Mouse (Mus musculus) heart, postnatal 14 days (tissue): ENCODE results near the gene Daam2. TPM values are rescaled to one million over a fixed set of nuclear protein-coding genes. Genes with fewer than 3 reads are reported as not detected.
A peak's percentile ranks its signal among the peaks of the same experiment; 100 is the strongest.
"Not testable (repeated sequence)": the region's sequence is repeated elsewhere in the genome, so short reads cannot be mapped to it uniquely, and the experiment has no call there.

ENCODE experiments used
- DNase-seq, 2 experiments: peaks; one replicate each; pipeline ENCODE4 v3.0.0; 2021 to 2022
- intact Hi-C: fragments of 180-260 bp; cut with DNase I; formaldehyde crosslinking; loops from one replicate; pipeline ENCODE4 v1.15.1; 2025
- total RNA-seq, 2 experiments: library from RNA; stranded (reverse); gene quantifications; 2 replicates each; pipeline ENCODE4 v1.2.3; 2021

Gene Daam2
- total RNA-seq, 2 experiments from 2014 or later = 10.6 to 13.0 TPM

DNA sequence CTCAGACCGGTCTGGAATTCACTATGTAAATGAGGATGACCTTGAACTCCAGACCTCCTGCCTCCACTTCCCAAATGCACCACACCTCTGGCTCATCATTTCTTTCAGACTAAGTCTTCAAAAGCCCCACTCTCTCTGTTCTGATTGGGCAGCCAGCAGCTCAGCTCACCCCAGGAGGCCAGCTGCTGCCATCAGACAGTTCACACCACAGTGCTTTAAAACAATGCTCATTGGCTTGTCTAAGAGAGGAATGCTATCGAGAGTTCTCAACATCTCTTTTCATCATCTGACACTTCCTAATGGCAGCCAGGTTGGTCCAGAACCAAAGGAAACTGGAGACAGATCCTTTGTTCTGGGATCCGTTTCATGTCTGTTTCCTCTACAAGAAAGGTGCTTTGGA, 66.0 kb downstream of the Daam2 start:
- DNase-seq = no peak
- intact Hi-C loops = no loop called here

DNA sequence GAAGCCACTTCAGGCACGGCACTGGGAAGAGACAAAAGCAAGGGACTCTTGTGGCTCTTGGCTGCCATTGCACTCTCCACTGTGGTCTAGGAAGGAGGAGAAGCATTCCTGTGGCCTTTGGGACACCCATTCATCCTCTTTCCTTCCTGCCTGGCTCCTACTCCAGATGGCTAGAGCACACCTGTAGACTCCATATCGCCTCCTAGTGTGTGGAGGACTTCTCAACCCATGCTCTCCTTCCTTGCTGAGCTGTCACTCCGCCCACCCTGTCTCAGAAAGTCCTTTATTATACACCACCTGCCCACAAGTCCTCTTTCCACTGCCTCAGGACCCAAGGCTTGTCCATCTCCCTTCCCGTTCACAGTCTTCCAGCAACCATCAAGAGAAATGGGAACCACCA, 70.9 kb downstream of the Daam2 start:
- no peak for DNase-seq
- intact Hi-C loops = no loop called here

DNA sequence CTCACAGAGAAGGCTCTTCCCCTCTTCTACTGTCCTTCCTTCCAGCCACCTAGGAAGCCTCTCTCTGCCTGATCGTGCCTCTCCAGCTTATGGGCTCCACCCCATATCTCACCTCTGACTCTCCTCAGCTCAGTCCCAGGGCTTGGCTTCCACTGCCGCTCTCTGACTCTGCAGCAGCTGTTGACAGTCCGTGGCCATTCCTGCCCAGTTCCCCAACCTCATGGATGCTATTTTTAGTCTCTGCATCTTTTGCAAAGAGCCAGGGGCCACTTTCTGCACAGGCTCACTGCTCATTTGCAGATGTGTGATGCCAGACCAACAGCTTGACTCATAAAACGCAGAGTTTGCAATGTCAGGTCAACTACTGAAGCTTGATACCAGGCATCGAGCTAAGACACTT, 75.0 kb downstream of the Daam2 start:
- DNase-seq = peak; percentile 40 to 57
- intact Hi-C loops = no loop called here

DNA sequence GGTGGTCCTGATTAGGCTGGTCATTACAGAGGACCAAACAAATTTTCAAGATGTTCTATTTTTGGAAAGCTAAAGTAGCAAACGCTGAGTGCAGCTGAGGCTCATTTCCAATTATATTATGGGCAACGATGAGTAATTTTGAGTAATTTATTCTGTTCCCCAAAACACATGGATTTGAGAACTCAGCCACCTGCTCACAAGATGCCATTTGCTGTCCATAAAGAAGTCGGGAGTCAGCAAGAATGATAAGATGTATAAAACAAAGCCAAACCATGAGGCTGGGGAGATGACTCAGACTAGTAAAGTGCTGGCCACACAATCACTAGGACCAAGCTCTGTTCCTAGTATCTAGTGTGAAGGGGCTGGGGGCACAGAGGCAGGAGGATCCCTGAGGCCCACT, 79.7 kb downstream of the Daam2 start:
- intact Hi-C loops = no loop called here
- DNase-seq = no peak

DNA sequence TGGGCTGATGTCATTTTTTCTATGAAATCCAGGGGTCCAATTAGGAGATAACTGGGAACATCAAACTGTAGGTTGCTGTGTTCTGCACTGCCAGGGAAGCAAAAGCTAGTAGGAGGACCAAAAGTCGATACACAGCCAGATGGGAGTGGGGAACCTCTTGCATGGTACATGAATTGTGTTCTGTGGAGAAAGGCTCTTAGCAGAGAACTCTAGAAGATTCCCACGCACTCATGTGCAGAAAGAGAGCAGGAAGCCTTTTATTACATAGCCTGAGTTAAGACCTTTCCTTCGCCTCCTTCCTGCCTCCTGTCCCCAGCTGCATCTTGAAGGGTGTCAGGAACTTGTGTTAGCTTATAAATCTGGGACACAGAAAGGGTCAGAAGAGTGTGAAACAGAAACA, 82.3 kb downstream of the Daam2 start:
- DNase-seq = no peak
- intact Hi-C loops = no loop called here

DNA sequence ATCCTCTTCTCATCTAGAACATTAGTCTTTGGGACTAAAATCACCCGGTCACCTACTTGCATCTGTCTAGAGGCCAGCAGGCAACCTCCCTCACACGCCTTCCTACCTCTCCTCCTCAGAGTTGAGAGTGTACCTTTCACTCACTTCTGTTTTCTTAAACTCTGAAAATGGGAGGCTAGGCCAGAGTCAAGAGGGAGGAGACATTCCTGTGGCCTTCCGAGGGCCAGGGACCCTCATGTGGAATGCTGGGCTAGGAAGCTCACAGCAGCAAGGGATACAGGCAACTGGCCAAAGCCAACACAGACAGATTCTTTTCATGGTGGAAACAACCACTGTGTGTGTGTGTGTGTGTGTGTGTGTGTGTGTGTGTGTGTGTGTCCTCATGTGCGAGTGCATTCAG, 86.8 kb downstream of the Daam2 start:
- intact Hi-C loops = no loop called here
- peak in 1 of 2 experiments; percentile 21 for DNase-seq

DNA sequence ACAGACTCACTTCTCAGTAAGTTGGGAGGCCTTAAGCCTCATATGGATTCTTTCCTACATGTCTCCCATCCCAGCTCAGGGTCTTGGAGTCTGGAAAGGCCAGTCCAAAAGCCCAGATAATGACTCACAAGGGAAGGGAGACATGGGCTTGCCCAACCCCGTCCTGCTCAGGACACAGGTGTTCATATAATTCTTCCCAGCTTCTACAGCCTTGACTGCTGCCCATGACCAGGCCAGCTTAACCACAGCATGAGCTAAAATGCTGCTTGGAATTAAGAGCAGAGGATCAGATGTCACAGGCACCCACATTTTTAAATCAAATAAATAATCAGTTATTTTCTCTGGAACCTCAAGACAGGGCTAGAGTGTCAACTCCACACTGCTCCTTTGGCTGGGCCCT, 89.0 kb downstream of the Daam2 start:
- intact Hi-C loops = no loop called here
- no peak for DNase-seq

DNA sequence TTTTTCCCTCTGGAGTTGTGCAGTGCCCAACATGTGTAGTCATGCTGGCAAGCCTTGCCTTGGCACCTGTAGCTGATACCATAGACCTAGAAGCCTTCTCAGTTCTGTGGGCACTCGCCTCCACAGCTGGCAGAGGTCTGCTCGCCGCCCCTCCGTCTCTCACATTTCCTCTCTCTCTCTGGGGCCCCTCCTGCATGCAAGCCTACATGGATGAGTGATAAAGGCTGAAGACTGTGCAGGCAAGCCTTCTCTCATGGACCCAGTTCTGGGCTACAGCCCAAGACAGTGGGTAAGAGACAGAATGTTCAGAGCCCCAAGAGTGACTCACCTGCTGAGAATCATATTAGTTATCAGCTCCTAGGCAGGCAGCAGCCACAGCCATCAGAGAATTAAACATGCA, 90.1 kb downstream of the Daam2 start:
- DNase-seq = no peak
- intact Hi-C loops = loop anchor here (5.0 kb wide), 1 partner anchor 43 kb away; no protein-coding TSS in a partner anchor

DNA sequence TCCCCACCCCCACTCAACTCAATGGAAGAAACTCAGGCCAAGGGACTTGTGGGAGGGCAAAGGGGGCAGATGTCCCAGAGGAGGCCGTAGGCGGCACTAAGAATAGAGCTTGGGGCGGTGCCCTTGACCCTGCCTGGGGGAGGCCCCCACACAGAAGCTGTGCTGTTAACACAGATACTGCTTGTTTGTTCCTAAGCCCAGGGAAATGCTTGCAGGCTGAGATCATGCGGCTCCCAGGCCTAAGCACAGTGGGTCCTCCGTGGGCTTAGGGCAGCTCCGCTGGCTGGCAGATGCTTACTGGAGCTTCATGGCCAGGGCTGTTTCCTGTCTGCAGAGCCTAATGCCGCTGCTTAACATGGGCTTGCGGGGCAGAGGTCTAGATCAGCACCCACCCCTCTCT, 91.5 kb downstream of the Daam2 start:
- peak; percentile 28 to 41 for DNase-seq

DNA sequence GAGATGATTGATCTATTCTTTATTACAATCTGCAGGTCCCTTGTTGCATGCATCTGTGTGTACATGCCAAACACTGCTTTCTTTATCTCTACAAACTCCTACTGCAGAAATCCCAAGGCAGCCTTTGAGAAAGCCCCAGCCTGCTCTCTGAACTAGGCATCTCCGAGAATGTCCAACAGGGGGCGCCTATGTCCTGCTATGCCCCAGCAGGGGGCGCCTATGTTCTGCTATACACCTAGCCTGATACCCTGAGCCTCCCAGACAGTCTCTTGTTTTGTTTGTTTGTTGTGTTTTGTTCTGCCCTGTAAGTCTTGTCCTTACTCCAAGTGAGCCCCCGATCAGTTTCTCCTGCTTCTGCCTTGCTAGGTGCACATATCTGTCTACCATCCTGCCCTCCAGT, 95.9 kb downstream of the Daam2 start:
- peak; percentile 77 to 90 for DNase-seq
- intact Hi-C loops = loop anchor here (1.0 to 5.0 kb wide), 3 partner anchors 94 to 431 kb away; partner anchors contain the start of gene Daam2

More for the DNA sequence above, 91.5 kb downstream of the Daam2 start:
- intact Hi-C loops = loop anchor here (5.0 kb wide), 1 partner anchor 45 kb away; no protein-coding TSS in a partner anchor

DNA sequence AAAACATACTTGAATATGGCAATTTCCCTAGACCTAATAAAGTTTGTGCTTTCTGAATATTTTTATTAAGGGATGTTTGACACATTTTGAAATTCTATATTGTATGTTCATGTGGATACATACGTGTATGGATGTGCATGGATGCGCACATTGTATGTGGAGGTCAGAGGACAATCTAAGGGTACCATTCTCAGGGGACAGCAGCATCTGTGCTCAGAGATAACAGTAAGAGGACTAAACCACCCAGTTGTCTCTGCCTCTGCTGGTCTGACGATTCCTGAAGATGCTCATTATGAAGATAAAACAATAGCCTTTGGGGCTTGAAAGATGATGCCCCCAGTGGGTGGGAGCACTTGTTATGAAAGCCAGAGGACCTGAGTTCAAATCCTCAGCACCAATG, 99.3 kb downstream of the Daam2 start:
- intact Hi-C loops = loop anchor here (5.0 kb wide), 1 partner anchor 97 kb away; the partner anchor contains the start of gene Daam2

DNA sequence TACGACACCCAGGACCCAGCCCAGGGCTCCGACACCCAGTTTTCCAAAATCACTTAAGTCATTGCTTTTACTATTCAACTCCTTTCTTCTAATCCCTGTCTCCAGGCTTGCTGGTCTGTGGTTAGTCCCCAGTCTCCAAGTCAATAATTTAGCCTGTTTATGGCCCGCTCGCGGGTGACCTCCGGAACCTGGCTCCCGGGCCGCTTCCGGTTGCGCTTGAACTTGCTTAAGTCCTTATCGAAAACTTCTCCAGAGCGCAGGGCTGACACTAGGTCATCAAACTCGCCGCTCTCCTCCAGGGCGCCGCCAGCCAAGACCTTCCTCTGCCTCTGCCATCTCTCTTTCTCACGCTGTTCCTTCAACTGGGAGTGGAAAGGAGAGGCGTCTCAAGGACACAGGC, 105.8 kb downstream of the Daam2 start:
- intact Hi-C loops = no loop called here
- no peak for DNase-seq

More for the DNA sequence above, 99.3 kb downstream of the Daam2 start:
- no peak for DNase-seq

DNA sequence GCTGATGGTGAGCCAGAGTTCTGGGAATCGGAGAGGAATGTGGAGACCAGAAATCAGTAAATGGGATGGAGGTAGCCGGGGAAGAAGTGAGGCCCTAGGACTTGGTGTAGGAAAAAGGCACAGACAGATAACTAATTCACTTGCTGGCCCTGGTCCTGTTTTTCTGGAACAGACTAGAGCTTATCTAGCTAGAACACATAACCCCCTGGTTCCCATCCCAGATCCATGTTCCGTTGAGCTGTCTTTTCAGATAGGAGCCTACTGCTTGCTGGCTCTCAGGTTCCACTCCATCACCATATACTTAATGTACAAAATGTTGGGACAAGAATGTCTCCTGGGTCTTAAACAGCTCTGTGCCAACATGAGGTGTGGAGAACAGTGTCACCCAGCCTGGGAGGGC, 106.3 kb downstream of the Daam2 start:
- intact Hi-C loops = loop anchor here (2.0 kb wide), 1 partner anchor 23 kb away; no protein-coding TSS in a partner anchor
- DNase-seq = no peak

DNA sequence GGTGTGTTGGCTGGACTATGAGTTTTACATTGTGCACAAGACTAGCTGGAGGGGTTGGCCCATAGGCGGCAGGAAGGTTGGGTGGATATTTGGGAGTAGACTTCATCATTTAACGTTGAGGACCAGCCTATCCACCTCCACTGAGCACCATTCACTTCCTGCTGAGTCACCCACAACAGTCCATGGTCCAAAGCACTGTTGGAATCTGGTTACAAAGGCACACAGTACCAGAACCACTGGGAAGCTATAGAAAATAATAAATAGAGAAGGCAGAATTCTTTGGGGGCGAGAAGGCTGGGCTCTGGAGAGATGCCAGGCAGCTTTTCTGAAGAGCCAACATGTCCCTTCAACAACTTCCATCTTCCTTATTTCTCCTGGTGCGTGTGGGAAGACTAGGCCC, 107.8 kb downstream of the Daam2 start:
- intact Hi-C loops = loop anchor here (2.0 kb wide), 1 partner anchor 22 kb away; no protein-coding TSS in a partner anchor
- no peak for DNase-seq

DNA sequence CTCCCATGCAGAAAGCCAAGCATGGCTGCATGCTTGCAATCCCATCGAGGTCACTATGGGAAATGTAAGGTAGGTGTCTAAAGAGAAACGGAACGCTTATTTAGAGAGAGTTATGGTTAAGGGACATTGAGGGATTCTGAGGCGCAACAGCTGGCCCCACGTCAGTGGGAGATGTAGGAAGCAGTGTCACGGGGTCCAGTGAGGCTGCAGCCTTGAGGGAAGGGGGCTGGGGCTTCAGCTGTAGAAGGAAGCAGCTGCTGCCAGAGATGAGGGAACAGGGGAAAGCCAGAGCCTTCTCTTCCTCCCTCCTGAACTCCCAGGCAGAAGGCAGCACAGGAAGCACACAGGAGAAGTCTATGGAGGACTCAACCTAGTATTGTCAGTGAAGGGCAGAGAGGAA, 113.2 kb downstream of the Daam2 start:
- no peak for DNase-seq
- intact Hi-C loops = no loop called here

DNA sequence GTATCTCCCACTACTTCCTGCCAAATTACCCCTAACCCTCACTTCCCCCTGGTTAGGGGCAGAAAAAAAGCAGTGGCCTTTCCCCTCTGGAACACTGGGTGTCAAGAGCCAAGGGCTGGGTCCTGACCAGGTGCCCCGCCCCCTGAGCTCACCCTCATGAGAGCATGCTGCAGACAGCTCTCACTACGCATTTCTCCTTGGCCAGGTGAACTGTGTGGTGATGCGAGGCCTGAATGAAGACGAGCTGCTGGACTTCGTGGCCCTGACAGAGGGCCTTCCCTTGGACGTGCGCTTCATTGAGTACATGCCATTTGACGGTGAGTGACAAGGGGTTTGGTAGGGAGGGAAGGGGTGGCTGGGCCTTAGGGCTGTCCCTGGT, 114.9 kb downstream of the Daam2 start:
- intact Hi-C loops = no loop called here

DNA sequence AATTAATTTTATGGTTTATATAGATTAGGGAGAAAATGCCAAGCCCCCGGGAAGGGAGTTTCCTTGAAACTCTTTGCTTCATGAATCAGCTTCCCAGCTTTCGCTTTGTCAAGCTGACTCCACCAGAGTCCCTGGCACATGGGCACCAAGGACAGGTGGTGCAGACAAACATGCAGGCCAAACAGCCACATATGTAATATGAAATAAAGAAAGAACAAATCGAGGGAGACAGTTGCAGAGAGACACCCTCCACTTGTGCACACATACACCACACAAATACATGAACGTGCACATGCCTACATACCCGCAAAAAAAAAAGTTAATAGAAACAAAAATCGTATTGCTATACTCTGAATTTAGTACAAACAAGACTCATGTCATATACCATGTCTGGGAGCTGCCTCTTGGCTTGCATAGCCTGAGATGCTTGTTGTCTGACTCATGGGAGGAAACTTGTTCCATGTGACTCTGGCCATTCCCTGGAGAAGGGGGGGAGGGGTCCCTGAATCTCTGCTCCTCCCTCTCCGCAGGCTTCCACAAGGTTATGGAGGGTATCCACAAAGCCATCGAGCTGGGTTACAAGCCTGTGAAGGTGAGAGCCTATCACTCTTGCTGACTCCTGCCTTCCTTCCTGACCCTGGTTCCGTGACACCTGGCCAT, 115.4 kb downstream of the Daam2 start:
- peak in 1 of 2 experiments; percentile 45 for DNase-seq

More for the DNA sequence above, 114.9 kb downstream of the Daam2 start:
- no peak for DNase-seq

DNA sequence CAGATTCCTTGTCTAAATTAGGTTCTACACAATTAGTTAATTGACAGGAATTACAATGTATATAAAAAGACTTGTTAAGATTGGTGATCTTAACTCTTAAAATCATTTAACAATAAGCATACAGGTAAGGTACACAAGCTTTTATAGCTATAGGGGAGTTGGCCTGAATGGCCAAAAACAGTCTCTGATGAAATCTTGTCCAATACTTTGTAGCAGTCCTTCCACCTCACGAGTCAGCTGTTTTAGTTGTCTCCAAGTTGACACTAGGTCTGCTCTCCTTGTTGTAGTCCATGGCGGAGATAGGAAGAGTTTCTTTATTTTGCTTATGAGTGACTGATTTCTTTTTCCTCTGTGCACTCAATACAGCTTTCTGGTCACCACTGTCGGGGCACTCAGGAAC, 121.3 kb downstream of the Daam2 start:
- DNase-seq, intact Hi-C loops: not testable (repeated sequence)

More for the DNA sequence above, 115.4 kb downstream of the Daam2 start:
- intact Hi-C loops = no loop called here

DNA sequence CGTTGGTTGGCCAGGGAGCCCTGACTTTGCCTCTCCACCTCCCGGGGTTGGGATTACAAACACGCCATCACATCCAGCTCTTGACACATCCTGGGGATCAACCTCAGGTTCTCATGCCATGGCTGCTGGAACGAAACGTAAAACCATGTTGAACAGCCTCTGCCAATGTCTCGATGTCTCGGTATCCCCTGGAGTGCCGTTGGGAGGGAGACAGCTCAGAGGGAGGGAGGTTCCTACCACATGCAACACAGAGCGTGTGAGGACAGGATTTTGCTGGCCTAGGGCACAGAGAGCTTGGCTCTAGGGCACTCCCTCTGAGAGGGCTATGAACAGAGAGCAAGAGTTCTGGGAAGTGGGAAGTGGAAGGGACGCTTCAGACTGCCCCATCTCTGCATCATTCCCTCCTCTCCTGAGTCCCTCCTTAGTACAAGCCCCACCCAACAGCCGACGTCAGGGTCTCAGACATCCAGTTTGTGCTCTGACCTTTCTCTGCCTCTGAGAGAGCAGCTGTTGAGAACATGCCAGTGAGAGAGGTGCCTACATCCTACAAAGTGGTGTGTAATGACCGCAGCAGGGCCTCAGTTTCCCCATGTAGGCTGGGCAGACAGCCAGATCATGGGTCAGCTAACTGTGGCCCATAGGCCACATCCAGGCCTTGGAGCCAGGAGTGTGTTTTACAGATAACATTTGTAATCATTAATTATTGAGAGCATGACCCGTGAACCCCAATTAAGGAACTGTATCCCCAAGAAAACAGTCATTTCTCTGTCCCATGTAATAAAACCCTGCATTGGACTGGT, 123.6 kb downstream of the Daam2 start:
- DNase-seq = no peak
- intact Hi-C loops = no loop called here

DNA sequence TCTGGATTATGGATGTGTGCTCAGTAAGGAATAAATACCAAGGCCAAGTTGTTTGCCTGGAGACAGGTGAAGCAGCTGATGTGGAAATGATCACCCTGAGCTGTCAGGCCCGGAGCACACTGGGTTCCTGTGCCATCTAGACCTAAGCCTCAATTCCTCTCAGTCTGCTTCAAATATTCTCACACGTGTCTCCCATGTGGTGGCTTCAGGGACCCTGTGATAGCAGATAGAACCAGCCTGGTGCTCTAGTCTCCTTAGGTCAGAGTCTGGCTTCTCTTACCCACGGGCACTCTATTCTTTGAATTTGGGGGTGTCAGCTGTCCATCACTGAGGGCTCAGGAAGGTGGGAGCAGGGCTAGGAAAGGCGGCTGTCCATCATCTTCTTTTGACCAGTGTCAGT, 124.4 kb downstream of the Daam2 start:
- intact Hi-C loops = no loop called here
- DNase-seq = no peak

DNA sequence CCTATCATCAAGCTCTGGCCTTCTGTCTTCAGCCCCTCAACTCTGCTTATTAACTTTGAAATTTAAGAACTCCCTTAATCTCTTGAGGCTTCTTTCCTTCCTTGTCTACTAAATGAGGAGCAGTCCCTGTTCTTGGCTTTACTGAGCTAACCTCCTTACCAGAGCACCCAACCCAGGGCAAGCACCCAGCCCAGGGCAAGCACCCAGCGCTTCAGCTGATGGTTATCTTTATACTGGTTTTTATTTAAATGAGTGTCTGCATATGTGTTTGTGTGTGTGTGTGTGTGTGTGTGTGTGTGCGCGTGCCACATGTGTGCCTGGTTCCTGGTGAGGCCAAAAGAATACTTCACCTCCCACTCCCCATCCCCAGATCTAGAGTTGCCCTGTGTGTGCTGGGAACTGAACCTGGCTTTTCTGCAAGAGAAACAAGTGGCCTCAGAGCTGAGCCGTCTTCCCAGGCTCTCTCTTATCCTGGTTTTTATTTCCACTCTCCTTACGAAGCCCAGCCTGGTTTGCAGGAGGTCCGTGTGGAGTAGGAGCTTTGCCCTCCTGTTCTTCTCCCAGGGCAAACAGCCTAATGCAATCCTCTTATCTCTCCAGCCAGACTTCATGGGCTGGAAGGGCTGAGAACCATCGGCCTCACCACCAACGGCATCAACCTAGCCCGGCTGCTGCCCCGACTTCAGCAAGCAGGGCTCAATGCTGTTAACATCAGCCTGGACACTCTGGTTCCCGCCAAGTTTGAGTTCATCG, 125.1 kb downstream of the Daam2 start:
- intact Hi-C loops = no loop called here

More for the DNA sequence above, 125.1 kb downstream of the Daam2 start:
- no peak for DNase-seq
